Mouse (Mus musculus) forebrain, postnatal 0 days (tissue): ENCODE data around the gene Olfr733. TPM values are rescaled to one million over a fixed set of nuclear protein-coding genes. Genes with fewer than 3 reads are reported as not detected.

Source experiments
- ATAC-seq: fragments of 200-750 bp; cut with Nextera tagmentation; 2 replicates; pipeline ENCODE4 v1.8.0; 2017; ENCODE audit warnings: mild to moderate bottlenecking, moderate library complexity
- DNase-seq: peaks from one replicate; pipeline ENCODE4 v3.0.0-alpha.2; 2015
- H3K27ac ChIP-seq: fragments of 300-500 bp; sonication (generic); 2 replicates; pipeline ENCODE4 v1.5.1; 2014; ENCODE audit warnings: low read depth, mild to moderate bottlenecking, antibody characterized with exemption, low read length, moderate library complexity, mixed read lengths
- H3K27me3 ChIP-seq: fragments of 300-500 bp; sonication (generic); 2 replicates; pipeline ENCODE4 v1.6.1; 2014; ENCODE audit warnings: mild to moderate bottlenecking, low read length, mixed read lengths; ENCODE audit not compliant: insufficient read depth
- H3K36me3 ChIP-seq: fragments of 300-500 bp; sonication (generic); 2 replicates; pipeline ENCODE4 v1.6.1; 2014; ENCODE audit warnings: mild to moderate bottlenecking, moderate library complexity; ENCODE audit not compliant: insufficient read depth
- H3K4me1 ChIP-seq: fragments of 300-500 bp; sonication (generic); 2 replicates; pipeline ENCODE4 v1.6.1; 2014; ENCODE audit warnings: antibody characterized with exemption; ENCODE audit not compliant: insufficient read depth
- H3K4me2 ChIP-seq: fragments of 300-500 bp; sonication (generic); 2 replicates; pipeline ENCODE4 v1.6.1; 2014; ENCODE audit warnings: low read depth, mild to moderate bottlenecking, moderate library complexity
- H3K4me3 ChIP-seq: fragments of 300-500 bp; sonication (generic); 2 replicates; pipeline ENCODE4 v1.5.1; 2014; ENCODE audit warnings: low read depth, low read length, mixed read lengths
- H3K9ac ChIP-seq: fragments of 300-500 bp; sonication (generic); 2 replicates; pipeline ENCODE4 v1.6.1; 2014; ENCODE audit warnings: mild to moderate bottlenecking
- H3K9me3 ChIP-seq: fragments of 300-500 bp; sonication (generic); 2 replicates; pipeline ENCODE4 v1.6.1; 2016; ENCODE audit warnings: low read length
- CTCF ChIP-seq: sonication (generic); IDR thresholded peaks from 2 replicates; pipeline ENCODE4 v1.5.1; 2016; ENCODE audit warnings: antibody characterized with exemption, control low read depth, low read depth
- WGBS: fragments of 180-500 bp; shearing (Covaris S2); extraction: QIAGEN DNeasy Blood & Tissue Kit; methylation state at CpG from one replicate; pipeline ENCODE4 v1.1.7; 2014; 5-methylcytosine and 5-hydroxymethylcytosine counted together
- polyA plus RNA-seq: library from polyadenylated mRNA; unstranded; fragments of >200 nt; fragmentation: Nextera tagmentation; extraction: Ambion mirVana; gene quantifications from 2 replicates; pipeline ENCODE4 v1.2.1, GENCODE M21; 2015
- total RNA-seq: library from RNA; depleted of rRNA; stranded (reverse); fragments of >200 nt; gene quantifications from 2 replicates; pipeline ENCODE4 v1.2.3, GENCODE M21; 2014; rRNA removed

Gene Olfr733
- total RNA-seq = not detected in 2 replicates
- polyA plus RNA-seq = not detected in 2 replicates

DNA sequence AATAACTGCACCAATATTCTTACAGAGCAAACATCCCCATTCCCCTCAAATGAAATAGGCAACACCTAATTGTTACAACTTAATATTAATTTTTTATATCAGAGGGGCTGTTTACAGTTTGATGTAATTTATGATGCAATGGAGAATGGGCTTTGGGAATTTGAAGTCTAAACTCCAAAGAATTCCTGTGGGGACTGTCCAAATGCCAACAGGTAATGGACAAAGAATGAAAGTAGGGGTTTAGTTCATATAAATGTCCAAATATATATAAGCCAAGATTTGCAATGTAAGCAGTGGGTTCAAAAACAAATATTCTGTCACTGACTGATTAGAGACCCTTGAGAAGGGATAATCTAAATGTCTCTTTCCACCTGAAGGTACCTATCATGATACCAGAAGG, at the start of gene Olfr733:
Olfr733 (minus strand) TSS at position 101 of the 400 bp plus-strand sequence.
- no peak for DNase-seq
- no peak within 1 kb of the TSS for H3K9ac ChIP-seq
- H3K9me3 ChIP-seq = no peaks in the 10 kb centered on the region
- no peaks in the 10 kb centered on the region for H3K27me3 ChIP-seq
- ATAC-seq = no peak
- no peak for TF ChIP-seq CTCF
- no peak within 1 kb of the TSS for H3K4me3 ChIP-seq
- H3K4me1 ChIP-seq = no peaks in the 10 kb centered on the region
- H3K27ac ChIP-seq = no peak within 1 kb of the TSS
- H3K4me2 ChIP-seq = no peak within 1 kb of the TSS
- H3K36me3 ChIP-seq = no peaks in the 10 kb centered on the region

DNA sequence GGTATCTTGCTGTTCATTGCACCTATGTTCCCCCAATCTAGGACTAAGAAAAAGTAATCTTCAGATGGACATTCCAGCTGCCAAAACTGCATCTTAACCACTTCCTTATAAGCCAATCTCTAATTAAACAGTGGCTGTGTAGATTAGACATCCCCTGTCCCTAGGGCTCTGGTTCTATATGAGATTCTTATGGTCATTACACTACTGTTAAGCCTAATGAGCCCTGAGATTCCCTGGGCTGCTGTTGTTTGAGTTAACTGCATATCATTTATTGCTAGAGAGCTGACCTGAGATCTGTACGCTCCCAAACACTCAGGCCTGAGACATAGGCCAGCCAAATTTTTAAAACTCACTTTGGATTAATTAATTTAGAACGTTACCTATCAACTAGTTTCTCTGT, 47.5 kb upstream of the Olfr733 start, which contains the start of gene Olfr735:
Olfr735 (minus strand) TSS at position 77 of the 400 bp plus-strand sequence.
- Histone ChIP-seq H3K4me2 (no peak within 1 kb of the TSS), H3K27ac (no peak within 1 kb of the TSS), H3K36me3 (no peaks in the 10 kb centered on the region), H3K9me3 (no peaks in the 10 kb centered on the region), H3K4me3 (no peak within 1 kb of the TSS), H3K27me3 (no peaks in the 10 kb centered on the region), H3K4me1 (no peaks in the 10 kb centered on the region), H3K9ac (no peak within 1 kb of the TSS)
- no peak for TF ChIP-seq CTCF
- WGBS = 83% methylated on average over 2 of the region's 2 CpGs
- no peak for ATAC-seq
- DNase-seq = no peak

- no peak for DNase-seq
- Histone ChIP-seq H3K9me3 (no peaks in the 10 kb centered on the region), H3K9ac (no peak within 1 kb of the TSS), H3K4me2 (no peak within 1 kb of the TSS), H3K4me3 (no peak within 1 kb of the TSS), H3K27me3 (no peaks in the 10 kb centered on the region), H3K27ac (no peak within 1 kb of the TSS), H3K4me1 (no peaks in the 10 kb centered on the region), H3K36me3 (no peaks in the 10 kb centered on the region)
- 66% methylated on average over 1 of the region's 1 CpGs for WGBS
- TF ChIP-seq CTCF = no peak
- no peak for ATAC-seq
These were observed 25.3 kb upstream of the Olfr733 start, which contains the start of gene Olfr734 for GRCm38 (mm10) chr14:50326661-50327060. Gene Olfr734, minus strand, starts transcription at chr14:50326761.

DNA sequence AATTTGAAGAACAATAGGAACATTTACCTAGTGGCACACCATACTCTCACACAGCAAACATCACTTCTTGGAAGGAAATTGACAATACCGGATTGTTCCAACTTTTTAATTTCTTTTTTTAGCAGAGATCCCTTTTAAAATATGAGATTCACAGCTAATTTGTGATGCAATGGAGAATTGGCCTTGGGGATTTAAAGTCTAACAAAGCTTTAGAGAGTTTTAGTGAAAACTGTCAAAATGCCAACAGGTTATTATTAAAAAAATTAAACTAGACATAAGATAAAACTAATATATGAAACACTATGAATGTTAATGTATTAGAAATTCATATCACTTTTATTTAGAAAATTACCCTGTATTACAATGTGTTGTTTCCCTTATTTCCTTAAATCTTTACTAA, 17.2 kb downstream of the Olfr733 start, which contains the start of gene Olfr732:
Olfr732 (minus strand) TSS at position 101 of the 400 bp plus-strand sequence.
- Histone ChIP-seq H3K9ac (no peak within 1 kb of the TSS), H3K36me3 (no peaks in the 10 kb centered on the region), H3K4me3 (no peak within 1 kb of the TSS), H3K4me2 (no peak within 1 kb of the TSS), H3K27me3 (no peaks in the 10 kb centered on the region), H3K9me3 (no peaks in the 10 kb centered on the region), H3K4me1 (no peaks in the 10 kb centered on the region), H3K27ac (no peak within 1 kb of the TSS)
- TF ChIP-seq CTCF = no peak
- 93% methylated on average over 1 of the region's 1 CpGs for WGBS
- ATAC-seq = no peak
- DNase-seq = no peak

Other genes with a start within 250 kb of the Olfr733 start
- not detected in 2 replicates for gene Olfr726, start 210.6 kb downstream of the Olfr733 start, total RNA-seq
- gene Olfr726, start 210.6 kb downstream of the Olfr733 start, polyA plus RNA-seq = not detected in 2 replicates
- 0.38 TPM in 1 of 2 replicates, not detected in the other for gene Olfr727, start 178.3 kb downstream of the Olfr733 start, total RNA-seq
- gene Olfr727, start 178.3 kb downstream of the Olfr733 start, polyA plus RNA-seq = not detected in 2 replicates
- gene Olfr728, start 158.8 kb downstream of the Olfr733 start, total RNA-seq = not detected in 2 replicates
- not detected in 2 replicates for gene Olfr728, start 158.8 kb downstream of the Olfr733 start, polyA plus RNA-seq
- gene Olfr729, start 148.6 kb downstream of the Olfr733 start, total RNA-seq = not detected in 2 replicates
- gene Olfr729, start 148.6 kb downstream of the Olfr733 start, polyA plus RNA-seq = not detected in 2 replicates
- gene Olfr730, start 113.3 kb downstream of the Olfr733 start, total RNA-seq = not detected in 2 replicates
- gene Olfr730, start 113.3 kb downstream of the Olfr733 start, polyA plus RNA-seq = not detected in 2 replicates
- not detected in 2 replicates for gene Olfr731, start 59.7 kb downstream of the Olfr733 start, total RNA-seq
- gene Olfr731, start 59.7 kb downstream of the Olfr733 start, polyA plus RNA-seq = not detected in 2 replicates
- not detected in 2 replicates for gene Olfr732, start 17.3 kb downstream of the Olfr733 start, total RNA-seq
- not detected in 2 replicates for gene Olfr732, start 17.3 kb downstream of the Olfr733 start, polyA plus RNA-seq
- not detected in 2 replicates for gene Olfr734, start 25.2 kb upstream of the Olfr733 start, total RNA-seq
- not detected in 2 replicates for gene Olfr734, start 25.2 kb upstream of the Olfr733 start, polyA plus RNA-seq
- gene Olfr735, start 47.4 kb upstream of the Olfr733 start, total RNA-seq = not detected in 2 replicates
- not detected in 2 replicates for gene Olfr735, start 47.4 kb upstream of the Olfr733 start, polyA plus RNA-seq
- not detected in 2 replicates for gene Tlr11, start 56.4 kb upstream of the Olfr733 start, total RNA-seq
- not detected in 2 replicates for gene Tlr11, start 56.4 kb upstream of the Olfr733 start, polyA plus RNA-seq
- not detected in 2 replicates for gene Olfr736, start 79.6 kb upstream of the Olfr733 start, total RNA-seq
- not detected in 2 replicates for gene Olfr736, start 79.6 kb upstream of the Olfr733 start, polyA plus RNA-seq
- gene Olfr738, start 106.0 kb upstream of the Olfr733 start, total RNA-seq = not detected in 2 replicates
- gene Olfr738, start 106.0 kb upstream of the Olfr733 start, polyA plus RNA-seq = not detected in 2 replicates
- not detected in 2 replicates for gene Olfr739, start 117.1 kb upstream of the Olfr733 start, total RNA-seq
- not detected in 2 replicates for gene Olfr739, start 117.1 kb upstream of the Olfr733 start, polyA plus RNA-seq
- not detected in 2 replicates for gene Olfr740, start 144.0 kb upstream of the Olfr733 start, total RNA-seq
- not detected in 2 replicates for gene Olfr740, start 144.0 kb upstream of the Olfr733 start, polyA plus RNA-seq
- not detected in 2 replicates for gene Olfr741, start 171.2 kb upstream of the Olfr733 start, total RNA-seq
- not detected in 2 replicates for gene Olfr741, start 171.2 kb upstream of the Olfr733 start, polyA plus RNA-seq
- not detected in 2 replicates for gene Olfr742, start 202.1 kb upstream of the Olfr733 start, total RNA-seq
- gene Olfr742, start 202.1 kb upstream of the Olfr733 start, polyA plus RNA-seq = not detected in 2 replicates
- not detected in 2 replicates for gene Olfr743, start 220.3 kb upstream of the Olfr733 start, total RNA-seq
- gene Olfr743, start 220.3 kb upstream of the Olfr733 start, polyA plus RNA-seq = not detected in 2 replicates